Mouse (Mus musculus): ENCODE data around the gene Hspb7. TPM values are rescaled to one million over a fixed set of nuclear protein-coding genes. Genes with fewer than 3 reads are reported as not detected.

The Hspb7 gene
- polyA plus RNA-seq, 1 experiment from 2014 or later = 0.12 TPM

- Histone ChIP-seq H3K27me3 (ENCODE audit: control insufficient read depth, insufficient read depth, low read length) (no peaks in the 10 kb centered on the region), H3K4me1 (ENCODE audit: control insufficient read depth, insufficient read depth, low read length) (no peaks in the 10 kb centered on the region), H3K9me3 (ENCODE audit: control insufficient read depth, low read length) (no peaks in the 10 kb centered on the region), H3K27ac (ENCODE audit: low read depth, low read length) (no peak overlapping the region), H3K4me2 (ENCODE audit: low read depth, low read length) (no peak overlapping the region), H3K9ac (replicated peaks; ENCODE audit: low read depth, low read length) (no peak overlapping the region), H3K36me3 (ENCODE audit: control insufficient read depth, insufficient read depth, low read length) (no peaks in the 10 kb centered on the region), H3K4me3 (ENCODE audit: low read depth, low read length) (no peak overlapping the region)
- 76% methylated on average over 18 of the region's 18 CpGs for WGBS
- ATAC-seq (ENCODE audit: low read depth) = no peak
Measured at GRCm38 (mm10) chr4:141389366-141390150, 31.0 kb upstream of the Hspb7 start.

- no peaks in the 10 kb centered on the region for H3K9me3 ChIP-seq (ENCODE audit: control insufficient read depth, low read length)
- no peaks in the 10 kb centered on the region for H3K36me3 ChIP-seq (ENCODE audit: control insufficient read depth, insufficient read depth, low read length)
- WGBS = 84% methylated on average over 12 of the region's 12 CpGs
- H3K4me1 ChIP-seq (ENCODE audit: control insufficient read depth, insufficient read depth, low read length) = no peaks in the 10 kb centered on the region
- no peaks in the 10 kb centered on the region for H3K27me3 ChIP-seq (ENCODE audit: control insufficient read depth, insufficient read depth, low read length)
- no peak overlapping the region for H3K27ac ChIP-seq (ENCODE audit: low read depth, low read length)
- no peak for ATAC-seq (ENCODE audit: low read depth)
- H3K4me3 ChIP-seq (ENCODE audit: low read depth, low read length) = no peak overlapping the region
- H3K9ac ChIP-seq (replicated peaks; ENCODE audit: low read depth, low read length) = no peak overlapping the region
- H3K4me2 ChIP-seq (ENCODE audit: low read depth, low read length) = no peak overlapping the region
Measured at GRCm38 (mm10) chr4:141391293-141391692, 29.3 kb upstream of the Hspb7 start.

- no peak overlapping the region; the same call in 1 of the 2 replicates for H3K4me2 ChIP-seq (ENCODE audit: low read depth, low read length)
Measured at GRCm38 (mm10) chr4:141394751-141395150, 25.8 kb upstream of the Hspb7 start.

GRCm38 (mm10) chr4:141397861-141398260 is 22.7 kb upstream of the Hspb7 start:
- H3K4me1 ChIP-seq (ENCODE audit: control insufficient read depth, insufficient read depth, low read length) = no peaks in the 10 kb centered on the region
- no peak overlapping the region for H3K4me3 ChIP-seq (ENCODE audit: low read depth, low read length)
- 75% methylated on average over 12 of the region's 12 CpGs for WGBS
- ATAC-seq (ENCODE audit: low read depth) = no peak
- H3K9me3 ChIP-seq (ENCODE audit: control insufficient read depth, low read length) = no peaks in the 10 kb centered on the region
- no peaks in the 10 kb centered on the region for H3K36me3 ChIP-seq (ENCODE audit: control insufficient read depth, insufficient read depth, low read length)
- H3K27ac ChIP-seq (ENCODE audit: low read depth, low read length) = no peak overlapping the region
- H3K4me2 ChIP-seq (ENCODE audit: low read depth, low read length) = no peak overlapping the region
- H3K27me3 ChIP-seq (ENCODE audit: control insufficient read depth, insufficient read depth, low read length) = no peaks in the 10 kb centered on the region
- no peak overlapping the region for H3K9ac ChIP-seq (replicated peaks; ENCODE audit: low read depth, low read length)

More at GRCm38 (mm10) chr4:141394751-141395150, 25.8 kb upstream of the Hspb7 start:
- no peaks in the 10 kb centered on the region for H3K9me3 ChIP-seq (ENCODE audit: control insufficient read depth, low read length)
- no peak for ATAC-seq (ENCODE audit: low read depth)
- 16% methylated on average over 16 of the region's 16 CpGs for WGBS
- no peaks in the 10 kb centered on the region for H3K4me1 ChIP-seq (ENCODE audit: control insufficient read depth, insufficient read depth, low read length)
- no peak overlapping the region for H3K4me3 ChIP-seq (ENCODE audit: low read depth, low read length)
- H3K9ac ChIP-seq (replicated peaks; ENCODE audit: low read depth, low read length) = no peak overlapping the region
- H3K27ac ChIP-seq (ENCODE audit: low read depth, low read length) = no peak overlapping the region
- no peaks in the 10 kb centered on the region for H3K36me3 ChIP-seq (ENCODE audit: control insufficient read depth, insufficient read depth, low read length)
- H3K27me3 ChIP-seq (ENCODE audit: control insufficient read depth, insufficient read depth, low read length) = no peaks in the 10 kb centered on the region

- H3K9ac ChIP-seq (replicated peaks; ENCODE audit: low read depth, low read length) = no peak within 1 kb of the TSS
Measured at GRCm38 (mm10) chr4:141398545-141398944, 22.0 kb upstream of the Hspb7 start, which contains the start of gene Clcnka. Gene Clcnka, minus strand, starts transcription at chr4:141398724.

GRCm38 (mm10) chr4:141400171-141400570 is 20.4 kb upstream of the Hspb7 start:
- H3K27ac ChIP-seq (ENCODE audit: low read depth, low read length) = no peak overlapping the region
- H3K4me2 ChIP-seq (ENCODE audit: low read depth, low read length) = no peak overlapping the region
- H3K4me1 ChIP-seq (ENCODE audit: control insufficient read depth, insufficient read depth, low read length) = no peaks in the 10 kb centered on the region
- no peak overlapping the region for H3K9ac ChIP-seq (replicated peaks; ENCODE audit: low read depth, low read length)
- no peaks in the 10 kb centered on the region for H3K36me3 ChIP-seq (ENCODE audit: control insufficient read depth, insufficient read depth, low read length)
- WGBS = 86% methylated on average over 15 of the region's 15 CpGs
- H3K9me3 ChIP-seq (ENCODE audit: control insufficient read depth, low read length) = no peaks in the 10 kb centered on the region
- ATAC-seq (ENCODE audit: low read depth) = no peak
- H3K4me3 ChIP-seq (ENCODE audit: low read depth, low read length) = no peak overlapping the region
- no peaks in the 10 kb centered on the region for H3K27me3 ChIP-seq (ENCODE audit: control insufficient read depth, insufficient read depth, low read length)

More at GRCm38 (mm10) chr4:141398545-141398944, 22.0 kb upstream of the Hspb7 start, which contains the start of gene Clcnka:
- Histone ChIP-seq H3K4me2 (ENCODE audit: low read depth, low read length) (no peak within 1 kb of the TSS), H3K36me3 (ENCODE audit: control insufficient read depth, insufficient read depth, low read length) (no peaks in the 10 kb centered on the region), H3K27ac (ENCODE audit: low read depth, low read length) (no peak within 1 kb of the TSS), H3K27me3 (ENCODE audit: control insufficient read depth, insufficient read depth, low read length) (no peaks in the 10 kb centered on the region), H3K9me3 (ENCODE audit: control insufficient read depth, low read length) (no peaks in the 10 kb centered on the region), H3K4me3 (ENCODE audit: low read depth, low read length) (no peak within 1 kb of the TSS), H3K4me1 (ENCODE audit: control insufficient read depth, insufficient read depth, low read length) (no peaks in the 10 kb centered on the region)
- ATAC-seq (ENCODE audit: low read depth) = no peak
- WGBS = 68% methylated on average over 12 of the region's 12 CpGs

GRCm38 (mm10) chr4:141404518-141405313 is 15.9 kb upstream of the Hspb7 start:
- H3K4me2 ChIP-seq (ENCODE audit: low read depth, low read length) = peak overlapping the region; percentile 33
- peak; percentile 86 for ATAC-seq (ENCODE audit: low read depth)
- H3K9me3 ChIP-seq (ENCODE audit: control insufficient read depth, low read length) = no peaks in the 10 kb centered on the region
- H3K27ac ChIP-seq (ENCODE audit: low read depth, low read length) = no peak overlapping the region
- WGBS = 18% methylated on average over 15 of the region's 15 CpGs
- H3K4me3 ChIP-seq (ENCODE audit: low read depth, low read length) = no peak overlapping the region
- H3K9ac ChIP-seq (replicated peaks; ENCODE audit: low read depth, low read length) = peak overlapping the region; percentile 34; the same call in 1 of the 2 replicates
- H3K27me3 ChIP-seq (ENCODE audit: control insufficient read depth, insufficient read depth, low read length) = no peaks in the 10 kb centered on the region
- no peaks in the 10 kb centered on the region for H3K4me1 ChIP-seq (ENCODE audit: control insufficient read depth, insufficient read depth, low read length)
- no peaks in the 10 kb centered on the region for H3K36me3 ChIP-seq (ENCODE audit: control insufficient read depth, insufficient read depth, low read length)

GRCm38 (mm10) chr4:141405314-141405622 is 15.3 kb upstream of the Hspb7 start:
- no peaks in the 10 kb centered on the region for H3K9me3 ChIP-seq (ENCODE audit: control insufficient read depth, low read length)
- no peaks in the 10 kb centered on the region for H3K36me3 ChIP-seq (ENCODE audit: control insufficient read depth, insufficient read depth, low read length)
- H3K27ac ChIP-seq (ENCODE audit: low read depth, low read length) = no peak overlapping the region
- no peaks in the 10 kb centered on the region for H3K27me3 ChIP-seq (ENCODE audit: control insufficient read depth, insufficient read depth, low read length)
- 87% methylated on average over 3 of the region's 3 CpGs for WGBS
- H3K4me2 ChIP-seq (ENCODE audit: low read depth, low read length) = no peak overlapping the region
- peak; percentile 5; the same call in 1 of the 2 replicates for ATAC-seq (ENCODE audit: low read depth)
- H3K4me1 ChIP-seq (ENCODE audit: control insufficient read depth, insufficient read depth, low read length) = no peaks in the 10 kb centered on the region
- H3K4me3 ChIP-seq (ENCODE audit: low read depth, low read length) = no peak overlapping the region
- no peak overlapping the region for H3K9ac ChIP-seq (replicated peaks; ENCODE audit: low read depth, low read length)

Measured in neural tube, embryonic 14.5 days (tissue).